Mouse (Mus musculus): Measurements from ENCODE around the gene Vmn1r227. TPM values are rescaled to one million over a fixed set of nuclear protein-coding genes. Genes with fewer than 3 reads are reported as not detected.

Vmn1r227 gene
- total RNA-seq (2021) = not detected
- long read RNA-seq = 0 reads

- no peak for DNase-seq (ENCODE audit: low spot score in 2 of 2)
Observed at GRCm38 (mm10) chr17:20729543-20729942, at the start of gene Vmn1r227. Vmn1r227 (plus strand) TSS chr17:20729843.

DNA sequence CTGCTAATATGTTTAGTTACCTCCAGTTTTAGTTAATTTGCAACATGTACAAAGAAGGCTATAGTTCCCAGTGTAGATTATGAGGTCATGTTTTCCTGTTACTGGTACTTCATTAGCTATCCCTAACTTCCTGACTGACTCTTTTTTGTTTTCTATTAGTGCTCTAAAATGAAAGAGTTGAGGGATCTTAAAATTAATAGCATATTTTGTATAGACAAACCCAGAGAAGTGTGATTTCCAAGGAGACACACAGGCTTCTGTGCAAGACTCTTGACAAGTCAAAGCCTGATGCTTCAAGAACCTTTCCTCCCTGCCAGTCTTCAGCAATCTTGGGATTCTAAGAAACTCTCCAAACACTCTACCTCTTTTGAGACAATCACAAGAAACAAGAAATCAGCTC is 47.1 kb upstream of the Vmn1r227 start, which contains the start of gene Vmn1r226:
TSS of gene Vmn1r226 (plus strand) at position 301 of the 400 bp plus-strand sequence.
- DNase-seq (ENCODE audit: low spot score in 2 of 2) = no peak

DNA sequence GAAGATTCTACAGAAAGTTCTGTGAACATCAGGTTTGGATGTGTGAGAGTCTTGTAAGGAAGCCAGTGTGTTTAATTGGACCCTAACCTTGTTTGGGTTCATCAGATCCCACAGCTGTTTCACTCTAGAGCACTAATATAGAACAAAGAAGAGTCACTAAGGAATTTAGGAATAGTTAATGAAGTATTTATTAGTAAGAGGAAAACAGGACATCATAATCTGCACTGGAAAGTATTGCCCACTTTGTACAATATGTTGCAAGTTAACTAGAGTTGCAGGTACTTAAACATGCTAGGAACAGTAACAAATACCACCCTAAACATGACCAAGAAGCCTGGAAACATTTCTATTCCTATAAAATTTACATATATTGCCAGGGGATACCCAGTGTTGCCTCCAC is 56.4 kb downstream of the Vmn1r227 start, which contains the start of gene Vmn1r228:
TSS of gene Vmn1r228 (minus strand) at position 101 of the 400 bp plus-strand sequence.
- DNase-seq (ENCODE audit: low spot score in 2 of 2) = no peak

Other genes starting within 250 kb of the Vmn1r227 start
- not detected for gene Vmn2r108, start 248.5 kb upstream of the Vmn1r227 start, total RNA-seq (2021)
- not detected for gene Vmn1r225, start 231.7 kb upstream of the Vmn1r227 start, total RNA-seq (2021)
- not detected for gene Vmn2r109, start 165.1 kb upstream of the Vmn1r227 start, total RNA-seq (2021)
- not detected for gene Vmn2r110, start 133.4 kb upstream of the Vmn1r227 start, total RNA-seq (2021)
- not detected for gene Fpr-rs3, start 105.0 kb upstream of the Vmn1r227 start, total RNA-seq (2021)
- gene Vmn1r226, start 47.0 kb upstream of the Vmn1r227 start, total RNA-seq (2021) = not detected
- gene Vmn1r228, start 56.3 kb downstream of the Vmn1r227 start, total RNA-seq (2021) = not detected
- under 1 TPM; 0.05 to 0.08 TPM for gene Vmn1r229, start 81.7 kb downstream of the Vmn1r227 start, total RNA-seq (2021)
- gene Vmn1r230, start 110.6 kb downstream of the Vmn1r227 start, total RNA-seq (2021) = not detected
- not detected for gene Vmn1r231, start 175.2 kb downstream of the Vmn1r227 start, total RNA-seq (2021)
- gene Vmn1r232, start 189.9 kb downstream of the Vmn1r227 start, total RNA-seq (2021) = not detected
- gene Ppp2r1a, start 215.5 kb downstream of the Vmn1r227 start, total RNA-seq (2021) = 100 to 1,000 TPM; 579 to 601 TPM

Data from layer of hippocampus, adult 18-20 months (tissue).